Mouse (Mus musculus) cortical plate, adult 2 months (tissue): ENCODE results near the gene Slc22a15. TPM values are rescaled to one million over a fixed set of nuclear protein-coding genes. Genes with fewer than 3 reads are reported as not detected.

Source experiments
- H3K27ac ChIP-seq: fragments of 200-500 bp; 2 replicates; pipeline ENCODE4 v1.5.1; 2012; ENCODE audit warnings: low read length, control low read depth, inconsistent platforms; ENCODE audit not compliant: insufficient read depth
- H3K4me1 ChIP-seq: fragments of 200-500 bp; 2 replicates; pipeline ENCODE4 v1.6.1; 2011; ENCODE audit warnings: low read length; ENCODE audit not compliant: control insufficient read depth, insufficient read depth
- H3K4me3 ChIP-seq: fragments of 200-500 bp; 2 replicates; pipeline ENCODE4 v1.5.1; 2011; ENCODE audit warnings: mild to moderate bottlenecking, low read length, control low read depth; ENCODE audit not compliant: insufficient read depth
- CTCF ChIP-seq: fragments of 200-500 bp; IDR thresholded peaks from 2 replicates; pipeline ENCODE4 v1.5.1; 2011; ENCODE audit warnings: mild to moderate bottlenecking, control low read depth, low read length; ENCODE audit not compliant: insufficient read depth; ENCODE audit errors: extremely low read depth
- POLR2A ChIP-seq: fragments of 200-500 bp; IDR thresholded peaks from 2 replicates; pipeline ENCODE4 v1.6.1; 2011; ENCODE audit warnings: mild to moderate bottlenecking, low read length, control low read depth; ENCODE audit not compliant: insufficient read depth; ENCODE audit errors: extremely low read depth
- polyA plus RNA-seq: library from polyadenylated mRNA; depleted of rRNA; stranded (reverse); fragments of >200 nt; gene quantifications from 2 replicates; pipeline ENCODE4 v1.2.3, GENCODE M21; 2012; rRNA removed

The Slc22a15 gene
- polyA plus RNA-seq = 5.3 and 5.6 TPM in 2 replicates

- TF ChIP-seq POLR2A (no peak), CTCF (no peak)
- peaks cover 3% of the 10 kb centered on the region; the same call in 1 of the 2 replicates for H3K4me1 ChIP-seq
- H3K4me3 ChIP-seq = peak within 1 kb of the TSS; percentile 86
- peak within 1 kb of the TSS; percentile 92 for H3K27ac ChIP-seq
These were observed at the start of gene Slc22a15 for GRCm38 (mm10) chr3:101923843-101924740. TSS of gene Slc22a15 (minus strand) at chr3:101924453.

- Histone ChIP-seq H3K4me3 (no peak overlapping the region), H3K27ac (no peak overlapping the region), H3K4me1 (no peaks in the 10 kb centered on the region)
- no peak for TF ChIP-seq POLR2A
- no peak for TF ChIP-seq CTCF
These were observed 42.7 kb upstream of the Slc22a15 start for GRCm38 (mm10) chr3:101966825-101967558.

- H3K27ac ChIP-seq = no peak overlapping the region
- TF ChIP-seq POLR2A (no peak), CTCF (no peak)
- no peak overlapping the region for H3K4me3 ChIP-seq
- H3K4me1 ChIP-seq = no peaks in the 10 kb centered on the region
These were observed 40.1 kb upstream of the Slc22a15 start for GRCm38 (mm10) chr3:101964352-101964751.

GRCm38 (mm10) chr3:101963501-101963900, 39.2 kb upstream of the Slc22a15 start:
- no peak overlapping the region for H3K4me3 ChIP-seq
- TF ChIP-seq POLR2A (no peak), CTCF (no peak)
- no peak overlapping the region for H3K27ac ChIP-seq
- H3K4me1 ChIP-seq = no peaks in the 10 kb centered on the region

GRCm38 (mm10) chr3:101961146-101961835, 37.0 kb upstream of the Slc22a15 start:
- H3K27ac ChIP-seq = no peak overlapping the region
- H3K4me3 ChIP-seq = no peak overlapping the region
- TF ChIP-seq POLR2A (no peak), CTCF (no peak)
- H3K4me1 ChIP-seq = no peaks in the 10 kb centered on the region

GRCm38 (mm10) chr3:101958047-101958446, 33.8 kb upstream of the Slc22a15 start:
- H3K27ac ChIP-seq = no peak overlapping the region
- no peak for TF ChIP-seq POLR2A
- TF ChIP-seq CTCF = no peak
- H3K4me3 ChIP-seq = no peak overlapping the region
- no peaks in the 10 kb centered on the region for H3K4me1 ChIP-seq

GRCm38 (mm10) chr3:101953506-101953905, 29.3 kb upstream of the Slc22a15 start:
- TF ChIP-seq CTCF = no peak
- TF ChIP-seq POLR2A = no peak

GRCm38 (mm10) chr3:101952577-101952976, 28.3 kb upstream of the Slc22a15 start:
- no peaks in the 10 kb centered on the region for H3K4me1 ChIP-seq
- TF ChIP-seq CTCF (peak; percentile 18; the same call in 1 of the 2 replicates), POLR2A (no peak)
- no peak overlapping the region for H3K27ac ChIP-seq
- no peak overlapping the region for H3K4me3 ChIP-seq

More at GRCm38 (mm10) chr3:101953506-101953905, 29.3 kb upstream of the Slc22a15 start:
- no peaks in the 10 kb centered on the region for H3K4me1 ChIP-seq
- H3K27ac ChIP-seq = no peak overlapping the region
- H3K4me3 ChIP-seq = no peak overlapping the region

- no peak overlapping the region for H3K27ac ChIP-seq
- TF ChIP-seq POLR2A = no peak
- no peak for TF ChIP-seq CTCF
- no peaks in the 10 kb centered on the region for H3K4me1 ChIP-seq
- no peak overlapping the region for H3K4me3 ChIP-seq
These were observed 24.3 kb upstream of the Slc22a15 start for GRCm38 (mm10) chr3:101948572-101948971.
